Mouse (Mus musculus) brain, adult 2 months (tissue): ENCODE data around the gene Celf2.

ENCODE experiments used
- DNase-seq: peaks from one replicate; pipeline ENCODE4 v3.0.0; 2011; ENCODE audit warnings: low read depth, low spot score

The Celf2 gene

GRCm38 (mm10) chr2:6923738-6924474, 585.5 kb downstream of the Celf2 start:
- DNase-seq = peak; percentile 61

GRCm38 (mm10) chr2:6915386-6915785, 594.0 kb downstream of the Celf2 start:
- DNase-seq = peak; percentile 49

GRCm38 (mm10) chr2:6913315-6913714, 596.0 kb downstream of the Celf2 start:
- DNase-seq = peak; percentile 20

- peak; percentile 84 for DNase-seq
Measured at GRCm38 (mm10) chr2:6911932-6912331, 597.4 kb downstream of the Celf2 start.

GRCm38 (mm10) chr2:6909921-6910320, 599.4 kb downstream of the Celf2 start:
- DNase-seq = no peak

GRCm38 (mm10) chr2:6904411-6904810, 605.0 kb downstream of the Celf2 start:
- DNase-seq = no peak

GRCm38 (mm10) chr2:6903251-6903763, 606.1 kb downstream of the Celf2 start:
- peak; percentile 53 for DNase-seq

GRCm38 (mm10) chr2:6896896-6897295, 612.5 kb downstream of the Celf2 start:
- peak; percentile 34 for DNase-seq

- DNase-seq = no peak
Measured at GRCm38 (mm10) chr2:6893597-6893996, 615.8 kb downstream of the Celf2 start.

- no peak for DNase-seq
Measured at GRCm38 (mm10) chr2:6893095-6893494, 616.3 kb downstream of the Celf2 start.

GRCm38 (mm10) chr2:6884796-6885711, 624.3 kb downstream of the Celf2 start:
- DNase-seq = peak; percentile 78

GRCm38 (mm10) chr2:6883996-6884795, 625.2 kb downstream of the Celf2 start:
- peak; percentile 66 for DNase-seq

GRCm38 (mm10) chr2:6882236-6882885, 627.0 kb downstream of the Celf2 start:
- DNase-seq = peak; percentile 58

GRCm38 (mm10) chr2:6880941-6881575, 628.3 kb downstream of the Celf2 start:
- DNase-seq = no peak

GRCm38 (mm10) chr2:6877094-6877493, 632.3 kb downstream of the Celf2 start:
- DNase-seq = no peak

GRCm38 (mm10) chr2:6876547-6876946, 632.8 kb downstream of the Celf2 start:
- DNase-seq = peak; percentile 79

- DNase-seq = peak; percentile 79
Measured at GRCm38 (mm10) chr2:6875071-6875611, 634.2 kb downstream of the Celf2 start.

- peak; percentile 89 for DNase-seq
Measured at GRCm38 (mm10) chr2:6874266-6874955, 635.0 kb downstream of the Celf2 start.

- no peak for DNase-seq
Measured at GRCm38 (mm10) chr2:6873711-6874110, 635.7 kb downstream of the Celf2 start.

GRCm38 (mm10) chr2:6872894-6873255, 636.5 kb downstream of the Celf2 start:
- DNase-seq = no peak
